In the genomic region with DNA sequence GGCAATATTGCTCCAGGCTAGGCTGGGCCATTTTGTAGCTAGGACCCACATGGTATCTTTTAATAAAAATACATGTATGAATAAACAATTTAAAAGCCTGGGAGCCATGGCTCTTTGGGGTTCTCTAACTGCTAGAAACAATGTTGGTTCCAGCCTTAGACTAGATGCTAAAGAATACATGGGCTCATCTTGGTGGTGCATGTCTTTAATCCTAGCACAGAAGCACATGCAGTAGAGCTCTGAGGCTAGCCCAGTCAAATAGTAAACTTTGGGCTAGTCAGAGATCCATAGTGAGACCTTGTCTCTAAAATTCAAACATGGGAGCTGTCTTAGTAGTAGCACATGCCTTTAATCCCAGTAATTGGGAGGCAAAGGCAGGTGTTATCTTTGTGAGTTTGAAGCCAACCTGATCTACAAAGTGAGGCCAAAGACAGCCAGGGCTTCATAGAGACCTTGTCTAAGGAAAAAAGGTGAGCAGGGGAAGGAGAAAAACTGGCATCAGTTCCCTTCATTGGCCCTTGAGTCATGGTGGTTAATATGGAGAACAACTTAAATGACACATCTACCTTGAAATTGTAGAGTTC, we compare ENCODE assay signal across 9 mouse cellular contexts. TPM values are rescaled to one million over a fixed set of nuclear protein-coding genes. Genes with fewer than 3 reads are reported as not detected.
DNase-seq lines count a peak whose midpoint lies in the region; ATAC-seq and TF ChIP-seq lines count a peak whose summit lies in the region.
"Had no signal": no experiment of that assay in that cellular context is flagged by ENCODE, and none has a peak within 500 bp of the region (broad histone marks: within the 10 kb centered on the region; RNA-seq: fewer than 3 reads in every experiment).

No protein-coding gene starts in this region.

- TF ChIP-seq EP300 in MEL (IDR thresholded peaks at IDR 0.05; ENCODE audit: low read depth in 1 of 2, low read length in 2 of 2) = no peak

- no peak overlapping the region for H3K27ac ChIP-seq in heart, embryonic 11.5 days (ENCODE audit: low read depth, low read length)
- H3K27ac ChIP-seq in MEL (ENCODE audit: control insufficient read depth, low read depth, low read length) = no peak overlapping the region
- H3K27ac ChIP-seq in hindbrain, embryonic 12.5 days = no peak overlapping the region
- no peak overlapping the region for H3K27ac ChIP-seq in midbrain, embryonic 10.5 days (replicated peaks)

- intact Hi-C loops in heart, postnatal 25 days (cut with DNase I) = loop anchor here (5.0 to 10.0 kb wide), 2 partner anchors 98 to 620 kb away; a partner anchor contains a TSS
- intact Hi-C loops in left cerebral cortex, postnatal 14 days (cut with DNase I) = no loop called here

- TF ChIP-seq POLR2A in MEL (IDR thresholded peaks at IDR 0.05; ENCODE audit: control insufficient read depth in 1 of 2, insufficient read depth in 1 of 2, low read depth in 1 of 2, low read length in 2 of 2, poor library complexity in 1 of 2) = peak; percentile 1 to 28; a peak in 1 of 4 replicates

- H3K4me2 ChIP-seq in heart, embryonic 11.5 days = peak overlapping the region; percentile 83; the same call in 1 of the 2 replicates
- H3K4me2 ChIP-seq in hindbrain, embryonic 12.5 days (replicated peaks) = peak overlapping the region; percentile 98

- peaks cover 8% of the 10 kb centered on the region; the same call in 1 of the 2 replicates for H3K36me3 ChIP-seq in heart, embryonic 11.5 days (ENCODE audit: control insufficient read depth, insufficient read depth, low read length)
- H3K36me3 ChIP-seq in MEL (ENCODE audit: control insufficient read depth in 1 of 2, insufficient read depth in 2 of 2, low read length in 2 of 2) = peaks cover 10 to 25% of the 10 kb centered on the region in 2 experiments
- peaks cover 20% of the 10 kb centered on the region; the same call in 1 of the 2 replicates for H3K36me3 ChIP-seq in hindbrain, embryonic 12.5 days
- H3K36me3 ChIP-seq in midbrain, embryonic 10.5 days = peaks cover 35% of the 10 kb centered on the region

- no peak for TF ChIP-seq CTCF in MEL (IDR thresholded peaks at IDR 0.05 in 2 of 3, conservative IDR thresholded peaks at IDR 0.05 in 1 of 3; ENCODE audit: control insufficient read depth in 1 of 3, insufficient read depth in 1 of 3, low read depth in 2 of 3, low read length in 3 of 3, poor library complexity in 1 of 3, severe bottlenecking in 1 of 3)

- peaks cover 27% of the 10 kb centered on the region for H3K79me2 ChIP-seq in MEL (ENCODE audit: control insufficient read depth, insufficient read depth, low read length, poor library complexity)

- TF ChIP-seq RAD21 in MEL (IDR thresholded peaks at IDR 0.05; ENCODE audit: low read depth, low read length) = no peak

- DNase-seq in heart, postnatal 25 days (ENCODE audit: low spot score) = no peak
- DNase-seq in MEL (ENCODE audit: low read depth, low spot score) = peak; percentile 54
- no peak for DNase-seq in midbrain, embryonic 10.5 days (ENCODE audit: low spot score)
- no peak for DNase-seq in thymus, postnatal 4 days
- DNase-seq in left cerebral cortex, postnatal 14 days (ENCODE audit: low spot score in 2 of 2) = no peak
- no peak for DNase-seq in frontal cortex, postnatal 14 days (ENCODE audit: low spot score in 2 of 2)
- DNase-seq: kidney, adult 18-20 months had no signal

- no peaks in the 10 kb centered on the region for H3K27me3 ChIP-seq in heart, embryonic 11.5 days (ENCODE audit: control insufficient read depth, insufficient read depth, low read length)
- H3K27me3 ChIP-seq in MEL (ENCODE audit: control insufficient read depth in 1 of 2, insufficient read depth in 2 of 2, low read length in 2 of 2) = no peaks in the 10 kb centered on the region
- H3K27me3 ChIP-seq in hindbrain, embryonic 12.5 days = no peaks in the 10 kb centered on the region
- 0 out of 2 replicates have a peak, but pooled peaks cover 8% of the 10 kb centered on the region for H3K27me3 ChIP-seq in midbrain, embryonic 10.5 days (ENCODE audit: low read depth, poor library complexity, severe bottlenecking)

- no peak overlapping the region for H3K9ac ChIP-seq in heart, embryonic 11.5 days (ENCODE audit: low read depth, low read length)
- no peak overlapping the region for H3K9ac ChIP-seq in MEL (ENCODE audit: control insufficient read depth, low read depth, low read length, poor library complexity, severe bottlenecking)
- H3K9ac ChIP-seq in hindbrain, embryonic 12.5 days = no peak overlapping the region; the same call in 1 of the 2 replicates

- peaks cover 22% of the 10 kb centered on the region for H3K4me1 ChIP-seq in heart, embryonic 11.5 days (ENCODE audit: control insufficient read depth, insufficient read depth, low read length)
- peaks cover 7 to 19% of the 10 kb centered on the region in 2 experiments; a peak in 3 of 4 replicates for H3K4me1 ChIP-seq in MEL (ENCODE audit: control insufficient read depth in 1 of 2, insufficient read depth in 2 of 2, low read length in 2 of 2)
- H3K4me1 ChIP-seq in hindbrain, embryonic 12.5 days = peaks cover 26% of the 10 kb centered on the region
- peaks cover 27% of the 10 kb centered on the region for H3K4me1 ChIP-seq in midbrain, embryonic 10.5 days

- no peak overlapping the region for H3K4me3 ChIP-seq in heart, embryonic 11.5 days (ENCODE audit: low read depth, low read length)
- no peak overlapping the region for H3K4me3 ChIP-seq in MEL (ENCODE audit: control insufficient read depth in 1 of 2, insufficient read depth in 1 of 2, low read depth in 2 of 2, low read length in 2 of 2)
- peak overlapping the region; percentile 47 for H3K4me3 ChIP-seq in hindbrain, embryonic 12.5 days
- peak overlapping the region; percentile 61 for H3K4me3 ChIP-seq in midbrain, embryonic 10.5 days

- ATAC-seq in heart, embryonic 11.5 days (replicated peaks; ENCODE audit: insufficient number of reproducible peaks, low FRiP score, low TSS enrichment) = no peak
- ATAC-seq in hindbrain, embryonic 12.5 days (ENCODE audit: low FRiP score) = no peak

- no peaks in the 10 kb centered on the region for H3K9me3 ChIP-seq in heart, embryonic 11.5 days (replicated peaks; ENCODE audit: control insufficient read depth, low read length)
- H3K9me3 ChIP-seq in MEL (replicated peaks; ENCODE audit: insufficient read depth, low read length) = no peaks in the 10 kb centered on the region
- no peaks in the 10 kb centered on the region for H3K9me3 ChIP-seq in hindbrain, embryonic 12.5 days (replicated peaks)
- H3K9me3 ChIP-seq in midbrain, embryonic 10.5 days (replicated peaks) = no peaks in the 10 kb centered on the region

TF ChIP-seq in MEL, 35 proteins besides CTCF, POLR2A, EP300 and RAD21 (continues in another document):
- TF ChIP-seq ZKSCAN1 (IDR thresholded peaks at IDR 0.05; ENCODE audit: low read depth, low read length) = no peak
- TF ChIP-seq JUND (IDR thresholded peaks at IDR 0.05; ENCODE audit: low read depth, low read length) = no peak
- no peak for TF ChIP-seq ETS1 (IDR thresholded peaks at IDR 0.05; ENCODE audit: low read depth, low read length)
- TF ChIP-seq MYC (IDR thresholded peaks at IDR 0.05; ENCODE audit: low read depth, low read length) = peak; percentile 58; the same call in 1 of the 2 replicates
- no peak for TF ChIP-seq RCOR1 (IDR thresholded peaks at IDR 0.05; ENCODE audit: low read depth, low read length)
- TF ChIP-seq SMC3 (IDR thresholded peaks at IDR 0.05; ENCODE audit: low read depth, low read length) = no peak
- TF ChIP-seq MXI1 (IDR thresholded peaks at IDR 0.05; ENCODE audit: low read depth, low read length) = 0 out of 2 replicates have a peak, but pooled peaks have one; percentile 33
- TF ChIP-seq USF1 (IDR thresholded peaks at IDR 0.05; ENCODE audit: low read depth, low read length) = no peak
- no peak for TF ChIP-seq USF2 (IDR thresholded peaks at IDR 0.05; ENCODE audit: borderline replicate concordance in 1 of 2, insufficient read depth in 1 of 2, low read depth in 1 of 2, low read length in 2 of 2)
- no peak for TF ChIP-seq UBTF (IDR thresholded peaks at IDR 0.05; ENCODE audit: borderline replicate concordance, insufficient read depth, low read depth, low read length)
- TF ChIP-seq MAZ (IDR thresholded peaks at IDR 0.05; ENCODE audit: low read depth, low read length) = no peak
- TF ChIP-seq ZC3H11A (IDR thresholded peaks at IDR 0.05; ENCODE audit: low read depth, low read length) = no peak
- TF ChIP-seq ZNF384 (IDR thresholded peaks at IDR 0.05; ENCODE audit: low read depth, low read length) = no peak

RNA-seq across cellular contexts. Expression of a gene that starts 4.1 kb away (rescaled TPM):
- 2,677 and 2,901 TPM in 2 replicates for polyA plus RNA-seq in heart, embryonic 11.5 days (2014; fragmentation: Nextera tagmentation; extraction: Ambion mirVana)
- total RNA-seq in heart, postnatal 25 days (2021) = 100 to 1,000 TPM; 561 to 624 TPM
- total RNA-seq in MEL (2012; rRNA removed) = 1,877 and 1,965 TPM in 2 replicates
- polyA plus RNA-seq in MEL (2012; ENCODE audit: insufficient read depth in 1 of 2, insufficient read length in 2 of 2, low read depth in 1 of 2, low replicate concordance in 2 of 2, missing spikeins in 1 of 2) = 1,000 to 10,000 TPM in 1 of 2 experiments, not detected in 1; 1,800 TPM
- polyA plus RNA-seq in hindbrain, embryonic 12.5 days (2016; fragmentation: Nextera tagmentation; extraction: Ambion mirVana) = 3,674 and 3,736 TPM in 2 replicates
- polyA plus RNA-seq in midbrain, embryonic 10.5 days (2016; fragmentation: Nextera tagmentation; extraction: Ambion mirVana) = 3,322 and 3,606 TPM in 2 replicates
- total RNA-seq in left cerebral cortex, postnatal 14 days (2021) = 1,000 to 10,000 TPM; 1,710 to 1,861 TPM

RNA-seq across cellular contexts. Expression of a gene that starts 16.0 kb away (rescaled TPM):
- polyA plus RNA-seq in heart, embryonic 11.5 days (2014; fragmentation: Nextera tagmentation; extraction: Ambion mirVana) = 13.6 and 15.1 TPM in 2 replicates
- 10 to 100 TPM; 22.5 to 26.4 TPM for total RNA-seq in heart, postnatal 25 days (2021)
- 150 and 178 TPM in 2 replicates for total RNA-seq in MEL (2012; rRNA removed)
- 1,000 to 10,000 TPM in 1 of 2 experiments, 100 to 1,000 TPM in 1; 149 to 2,878 TPM for polyA plus RNA-seq in MEL (2012; ENCODE audit: insufficient read depth in 1 of 2, insufficient read length in 2 of 2, low read depth in 1 of 2, low replicate concordance in 2 of 2, missing spikeins in 1 of 2)
- polyA plus RNA-seq in hindbrain, embryonic 12.5 days (2016; fragmentation: Nextera tagmentation; extraction: Ambion mirVana) = 47.2 and 51.6 TPM in 2 replicates
- 41.7 and 53.7 TPM in 2 replicates for polyA plus RNA-seq in midbrain, embryonic 10.5 days (2016; fragmentation: Nextera tagmentation; extraction: Ambion mirVana)
- 10 to 100 TPM; 37.7 to 45.0 TPM for total RNA-seq in left cerebral cortex, postnatal 14 days (2021)

RNA-seq across cellular contexts. Expression of a gene that starts 19.3 kb away (rescaled TPM):
- polyA plus RNA-seq in heart, embryonic 11.5 days (2014; fragmentation: Nextera tagmentation; extraction: Ambion mirVana) = 4.1 and 4.4 TPM in 2 replicates
- 1 to 10 TPM; 2.4 to 3.3 TPM for total RNA-seq in heart, postnatal 25 days (2021)
- total RNA-seq in MEL (2012; rRNA removed) = 30.4 and 32.0 TPM in 2 replicates
- 10 to 100 TPM in 1 of 2 experiments, not detected in 1; 30.0 TPM for polyA plus RNA-seq in MEL (2012; ENCODE audit: insufficient read depth in 1 of 2, insufficient read length in 2 of 2, low read depth in 1 of 2, low replicate concordance in 2 of 2, missing spikeins in 1 of 2)
- 10.8 and 14.3 TPM in 2 replicates for polyA plus RNA-seq in hindbrain, embryonic 12.5 days (2016; fragmentation: Nextera tagmentation; extraction: Ambion mirVana)
- 3.5 and 6.4 TPM in 2 replicates for polyA plus RNA-seq in midbrain, embryonic 10.5 days (2016; fragmentation: Nextera tagmentation; extraction: Ambion mirVana)
- 10 to 100 TPM; 21.9 to 22.2 TPM for total RNA-seq in left cerebral cortex, postnatal 14 days (2021)

Comparison
In these comparisons a context has a peak if more than half of its experiments do, and no peak if none do; other contexts are left out.
1. H3K4me3 ChIP-seq: peak in hindbrain, embryonic 12.5 days (single experiment) and midbrain, embryonic 10.5 days (single experiment); none in heart, embryonic 11.5 days (single experiment) and MEL (0 of 2).